Mouse (Mus musculus) stomach, postnatal 0 days (tissue): Measurements from ENCODE around the gene Bola2.

Experiments
- CTCF ChIP-seq: IDR thresholded peaks from 2 replicates; pipeline ENCODE4 v1.5.1; 2016; ENCODE audit warnings: antibody characterized with exemption, low read depth, mild to moderate bottlenecking, moderate library complexity
- EP300 ChIP-seq: optimal IDR thresholded peaks from 2 replicates; pipeline ENCODE3; 2016; ENCODE audit warnings: antibody characterized with exemption

- TF ChIP-seq CTCF (peak; percentile 91), EP300 (no peak)
These were observed 5.9 kb downstream of the Bola2 start for GRCm38 (mm10) chr7:126701070-126701469.
